Mouse (Mus musculus): Measurements from ENCODE around the gene Gcnt1.

Gene Gcnt1

DNA sequence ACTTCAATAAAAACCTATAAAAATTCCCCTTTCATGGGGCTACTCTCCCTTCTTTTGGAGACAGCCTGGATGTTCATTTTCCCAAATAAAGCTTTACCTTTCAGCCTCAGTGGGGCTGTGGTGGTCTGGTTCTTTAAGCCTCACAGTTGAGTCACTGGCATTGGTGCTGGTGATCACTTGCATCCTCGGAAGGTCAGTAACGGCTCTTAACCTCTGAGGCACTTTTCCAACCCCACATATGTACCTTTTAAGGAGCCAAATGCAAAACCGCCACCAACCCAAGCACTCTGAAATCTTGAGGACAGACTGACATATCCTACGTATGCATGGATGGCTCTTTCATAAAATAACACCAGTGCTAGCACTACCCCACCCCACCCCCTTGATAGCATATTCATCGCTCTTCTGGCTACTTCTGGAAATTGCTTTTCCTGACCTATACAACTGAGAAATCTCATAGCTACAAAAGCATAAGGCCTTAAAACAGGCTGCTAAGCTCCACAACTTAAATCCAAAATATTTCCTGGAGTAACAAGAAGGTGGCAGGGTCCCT is 48.9 kb downstream of the Gcnt1 start:
- DNase-seq: no peak

DNA sequence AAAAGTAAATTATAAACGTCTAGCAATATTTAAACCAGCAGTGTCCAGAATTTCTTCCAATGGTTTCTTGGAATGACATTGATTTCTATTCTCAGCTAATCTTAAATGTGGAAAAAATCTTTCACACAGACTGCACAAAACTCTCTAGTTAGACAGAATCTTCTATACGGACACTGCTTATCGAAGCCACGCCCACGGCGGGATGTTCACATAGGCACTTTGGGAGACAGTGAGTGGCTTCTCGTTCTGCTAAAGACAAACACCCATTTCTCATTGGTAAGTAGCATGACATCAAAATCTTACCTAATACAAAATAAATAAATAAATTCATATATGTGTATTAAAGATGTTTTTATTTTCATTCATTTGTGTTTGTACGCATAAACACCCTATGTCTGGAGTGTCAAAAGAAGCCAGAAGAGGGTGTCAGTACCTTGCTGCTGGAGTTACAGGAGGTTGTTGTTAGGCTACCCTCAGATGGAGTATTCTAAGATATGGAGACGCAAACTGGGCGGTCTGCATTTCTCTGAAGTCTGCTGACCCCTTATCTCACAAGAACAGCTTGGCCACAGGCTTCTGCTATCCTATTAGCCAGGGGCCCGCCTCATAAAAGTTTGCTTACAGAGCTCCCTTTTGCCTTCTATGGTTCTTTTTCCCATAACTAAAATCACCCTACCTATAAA is 49.5 kb downstream of the Gcnt1 start:
- DNase-seq: no peak

DNA sequence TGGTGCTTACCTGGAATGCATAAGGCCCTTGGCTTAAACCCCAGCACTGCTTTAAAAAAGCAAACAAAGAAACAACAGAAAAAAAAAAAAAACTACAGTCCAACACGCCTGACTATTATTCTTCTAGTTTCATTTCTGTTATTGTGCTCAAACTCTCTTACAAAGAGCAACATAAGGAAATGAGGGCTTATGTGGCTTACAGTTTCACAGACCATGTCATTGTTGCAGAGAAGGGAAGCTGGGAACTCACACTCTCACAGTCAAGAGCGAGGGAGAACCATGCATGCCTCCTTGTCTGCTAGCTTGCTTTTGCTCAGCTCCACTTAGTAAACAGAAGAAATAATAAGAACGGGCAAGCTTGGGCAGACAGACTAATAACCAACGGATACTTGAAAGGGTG is 52.9 kb downstream of the Gcnt1 start:
- DNase-seq: no peak

DNA sequence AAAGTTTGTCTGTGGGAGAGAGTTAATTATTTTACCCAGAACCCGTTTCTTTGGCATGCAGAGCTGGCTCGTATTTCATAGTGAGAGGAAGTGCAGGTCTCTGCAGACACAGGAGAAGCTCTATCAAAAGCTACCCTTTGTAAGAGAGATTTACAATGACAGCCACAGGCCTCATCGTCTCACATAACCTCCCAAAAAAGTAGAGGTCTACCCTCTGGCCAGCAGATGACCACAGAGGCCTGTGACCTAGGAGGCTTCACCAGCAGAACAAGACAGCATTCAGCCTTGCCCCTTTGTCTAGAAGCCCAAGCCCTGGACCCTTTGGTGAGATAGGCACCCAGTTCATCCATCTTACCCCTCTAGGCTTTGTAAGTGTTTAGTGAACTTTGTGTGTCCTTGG is 53.9 kb downstream of the Gcnt1 start:
- no peak for DNase-seq

DNA sequence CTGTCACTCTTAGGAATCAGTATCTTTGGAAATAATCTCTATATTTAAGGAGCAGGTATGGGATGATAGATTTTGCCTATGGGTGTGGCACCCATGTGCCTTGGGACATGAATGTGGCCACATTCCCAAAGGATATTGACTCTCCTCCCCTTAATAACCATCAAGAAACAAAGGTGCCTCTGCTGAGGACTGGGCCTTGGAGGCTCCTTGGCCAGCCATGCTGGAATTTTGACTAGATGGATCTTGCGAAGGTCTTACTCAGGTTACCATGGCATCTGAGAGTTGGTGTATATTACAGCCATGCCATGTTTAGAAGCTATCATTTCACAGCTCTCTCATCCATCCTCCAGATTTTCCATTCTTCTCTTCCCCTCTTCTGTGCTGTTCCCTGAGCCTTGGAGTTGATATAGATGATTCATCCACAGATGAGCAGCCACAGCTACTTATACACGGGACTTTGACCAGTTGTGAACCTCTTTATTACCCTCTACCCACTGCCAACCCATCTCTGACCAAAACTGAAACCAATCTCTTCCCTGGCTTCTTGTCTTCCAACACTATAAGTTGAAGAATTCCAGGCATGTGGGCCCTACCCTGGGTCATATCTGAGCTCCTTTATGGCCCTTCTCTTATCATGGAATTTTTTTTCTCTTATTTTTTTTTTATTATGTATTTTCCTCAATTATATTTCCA is 56.2 kb downstream of the Gcnt1 start:
- no peak for DNase-seq

DNA sequence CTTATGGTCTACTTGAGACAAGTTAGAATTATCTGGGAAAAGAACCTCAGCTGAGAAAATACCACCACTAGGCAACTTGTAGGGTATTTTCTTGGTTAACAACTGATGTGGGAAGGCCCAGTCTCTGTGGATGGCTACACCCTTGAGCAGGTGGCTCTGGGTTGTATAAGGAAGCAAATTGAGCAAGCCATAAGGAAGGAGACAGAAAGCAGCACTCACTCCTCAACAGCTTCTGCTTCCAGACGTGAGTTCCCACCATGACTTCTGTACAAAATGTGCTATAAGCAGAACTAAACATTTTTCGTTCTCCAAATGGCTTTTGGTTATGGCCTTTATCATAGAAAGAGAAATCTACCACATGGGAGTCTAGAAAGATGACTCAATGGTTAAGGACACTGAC is 58.2 kb downstream of the Gcnt1 start:
- DNase-seq: no peak

DNA sequence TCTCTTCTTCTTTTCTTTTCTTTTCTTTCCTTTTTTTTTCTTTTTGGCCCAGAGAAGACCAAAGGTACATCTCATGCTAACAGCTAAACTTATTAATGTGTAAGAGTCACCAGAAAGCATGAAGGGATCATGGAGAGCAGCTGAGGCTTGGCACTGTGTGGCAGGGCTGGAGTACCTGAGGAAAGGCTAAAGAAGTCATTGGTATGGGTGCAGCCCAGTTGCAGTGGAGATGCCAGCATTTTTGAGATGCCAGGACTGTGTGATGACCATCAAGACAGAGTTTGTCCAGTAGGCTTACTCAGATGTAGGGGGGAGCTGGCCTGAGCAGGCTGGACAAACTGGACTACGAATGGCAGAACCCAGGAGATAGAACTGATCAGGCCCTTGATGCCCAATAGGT is 58.9 kb downstream of the Gcnt1 start:
- DNase-seq: no peak

DNA sequence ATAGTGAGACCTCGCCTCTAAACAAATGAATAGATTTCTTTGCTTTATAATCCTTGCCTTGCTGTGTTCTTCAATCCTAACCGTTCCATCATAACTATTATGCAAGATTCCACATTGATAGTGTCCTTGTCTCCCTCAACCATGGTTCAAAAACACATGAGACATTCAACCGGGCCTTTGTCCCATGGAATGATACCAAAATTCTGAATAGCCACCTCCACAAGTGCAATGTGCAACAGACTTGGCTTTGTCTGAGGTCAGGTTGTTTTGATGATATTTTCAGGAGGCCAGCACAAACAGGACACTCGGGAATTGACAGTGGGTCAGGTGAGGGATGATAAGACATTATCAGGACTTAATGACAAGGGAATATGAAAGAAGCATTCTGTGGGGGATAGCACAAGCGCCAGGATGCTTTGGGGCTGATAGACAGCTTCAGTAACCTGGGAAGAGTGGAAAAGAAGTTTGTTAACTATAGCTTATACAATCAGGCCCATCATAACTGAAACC is 59.9 kb downstream of the Gcnt1 start:
- no peak for DNase-seq

DNA sequence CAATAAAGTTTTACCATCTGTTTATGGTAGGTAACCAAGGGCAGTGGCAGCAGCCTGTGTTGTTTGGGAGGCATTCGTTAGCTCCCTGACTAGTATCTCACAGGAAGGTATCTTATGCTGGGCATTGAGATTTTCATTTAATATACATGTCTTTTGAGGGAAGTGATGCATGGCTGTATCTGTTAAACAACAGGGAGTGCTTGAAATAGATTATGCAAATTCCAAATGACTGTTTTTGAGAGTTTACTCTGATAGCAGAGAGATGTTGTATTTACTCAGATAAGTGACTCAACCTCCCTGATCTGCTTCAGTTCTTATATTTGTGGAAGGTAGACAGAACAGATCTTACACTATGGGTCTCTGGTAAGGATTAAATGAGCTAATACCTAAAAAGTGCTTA is 61.1 kb downstream of the Gcnt1 start:
- DNase-seq: no peak

DNA sequence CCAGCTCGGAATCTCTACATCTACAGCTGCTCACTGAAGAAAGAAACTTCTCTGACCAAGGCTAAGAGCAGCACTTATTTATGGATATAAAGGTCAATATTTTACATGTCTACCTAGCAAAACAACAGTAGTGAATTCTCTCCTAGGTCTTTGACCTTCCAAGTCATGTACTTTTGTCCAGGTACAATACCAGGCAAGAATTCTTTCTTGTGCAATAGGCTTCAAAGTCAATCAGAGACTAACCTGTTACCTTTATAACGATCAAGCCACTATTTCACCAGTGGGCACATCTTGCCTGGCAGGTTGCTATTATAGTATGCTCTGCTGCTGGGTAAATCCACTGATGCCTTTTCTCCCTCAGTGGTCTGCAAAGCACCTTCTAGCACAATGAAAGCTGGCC is 61.6 kb downstream of the Gcnt1 start:
- DNase-seq: no peak

DNA sequence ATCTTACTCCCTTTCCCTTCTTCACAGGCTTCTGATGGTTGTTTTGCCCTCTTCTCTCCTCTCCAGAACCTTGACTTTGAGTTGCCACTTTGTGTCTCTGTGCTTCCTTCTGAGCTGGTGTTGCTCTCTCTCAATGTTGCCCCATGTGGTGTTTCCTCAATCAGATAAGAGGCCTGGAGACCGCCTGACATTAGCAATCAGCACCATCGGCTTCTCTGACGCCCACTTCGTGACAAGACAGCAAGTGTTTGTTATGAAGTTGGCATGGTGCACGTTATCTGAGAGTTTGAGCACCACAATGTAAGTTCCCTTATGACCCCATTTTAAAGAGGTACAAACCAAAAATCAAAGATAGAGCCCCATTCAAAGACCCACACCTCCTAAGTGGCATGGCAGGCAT is 76.6 kb downstream of the Gcnt1 start:
- DNase-seq: no peak

DNA sequence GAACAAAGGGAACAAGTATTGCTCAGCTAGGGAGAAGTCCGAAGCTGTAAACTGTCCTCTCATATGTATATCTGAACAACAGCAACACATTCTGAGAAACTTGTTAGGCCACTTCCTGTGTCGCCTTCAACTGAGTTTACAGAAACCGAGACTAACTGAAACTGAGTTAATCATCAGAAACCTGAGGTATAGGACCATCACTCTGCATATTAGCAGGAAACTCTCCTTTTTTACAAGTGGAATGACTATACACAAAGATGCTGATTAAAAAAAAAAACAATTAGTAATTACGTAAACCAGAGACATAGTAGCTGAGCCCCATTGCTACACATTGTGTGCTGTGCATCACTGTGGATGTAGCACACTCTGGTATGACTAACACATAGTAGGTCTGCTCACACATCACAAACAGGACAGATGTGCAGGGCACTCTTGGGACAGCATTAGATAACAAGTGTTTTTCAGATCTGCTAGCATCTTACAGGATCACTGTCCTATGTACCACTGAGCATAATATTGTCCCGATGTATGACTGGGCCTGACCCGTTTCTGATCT is 77.4 kb downstream of the Gcnt1 start:
- no peak for DNase-seq

DNA sequence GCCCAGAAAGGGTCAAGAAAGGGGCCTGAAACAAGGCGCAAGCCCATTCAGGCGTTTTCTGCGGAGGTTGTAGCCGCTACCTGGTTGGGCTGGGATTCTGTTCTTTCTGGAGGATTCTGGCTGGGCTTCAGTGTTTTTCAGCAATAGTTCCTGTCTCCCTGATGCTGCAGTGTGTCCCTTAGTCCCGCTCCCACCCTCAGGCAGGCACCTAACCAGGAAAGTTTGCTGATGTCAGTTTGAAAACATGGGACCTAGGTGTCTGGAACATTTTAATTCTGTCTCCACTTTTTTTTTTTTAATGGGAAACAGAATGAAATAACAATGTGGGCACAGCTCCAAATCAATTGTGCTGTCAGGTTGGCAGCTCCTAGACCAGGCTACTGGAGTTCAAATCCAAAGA is 78.5 kb downstream of the Gcnt1 start:
- DNase-seq: no peak

DNA sequence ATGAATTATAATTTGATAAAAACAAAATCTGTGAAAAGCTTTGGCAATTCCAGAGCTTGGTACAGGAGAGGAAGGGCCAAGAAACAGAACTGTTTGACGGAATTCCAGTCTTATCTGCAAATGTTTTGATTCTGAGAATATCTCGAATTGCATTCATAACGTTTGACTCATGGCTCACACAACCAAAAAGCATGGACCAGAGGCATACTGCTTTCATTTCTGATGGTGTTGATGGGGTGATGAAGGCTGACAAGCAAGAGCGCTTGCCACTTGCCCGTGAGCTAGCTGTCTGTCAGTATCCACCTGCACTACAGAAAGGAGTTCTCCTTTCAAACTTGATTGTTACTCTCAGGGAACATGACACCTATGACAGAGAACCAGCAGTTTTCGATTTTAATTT is 83.1 kb downstream of the Gcnt1 start:
- DNase-seq: no peak

DNA sequence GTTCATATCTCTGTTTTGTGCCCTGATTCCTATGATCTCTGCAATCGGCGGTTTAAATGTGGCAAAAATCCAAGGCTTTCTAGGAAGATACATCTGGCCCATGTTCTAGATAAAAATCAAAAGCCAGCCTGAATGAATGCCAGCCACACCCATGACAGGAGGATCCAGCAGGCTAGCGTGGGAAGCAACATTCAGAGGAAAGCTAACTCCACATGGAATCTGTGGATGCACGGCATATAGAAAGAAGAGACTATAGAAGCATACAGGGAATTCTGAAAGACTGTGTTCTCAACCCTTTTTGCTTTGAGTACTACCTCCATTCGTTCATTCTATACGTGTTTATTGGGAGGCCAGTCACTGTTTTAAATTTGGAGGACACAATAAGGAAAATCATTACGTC is 86.6 kb downstream of the Gcnt1 start:
- no peak for DNase-seq

DNA sequence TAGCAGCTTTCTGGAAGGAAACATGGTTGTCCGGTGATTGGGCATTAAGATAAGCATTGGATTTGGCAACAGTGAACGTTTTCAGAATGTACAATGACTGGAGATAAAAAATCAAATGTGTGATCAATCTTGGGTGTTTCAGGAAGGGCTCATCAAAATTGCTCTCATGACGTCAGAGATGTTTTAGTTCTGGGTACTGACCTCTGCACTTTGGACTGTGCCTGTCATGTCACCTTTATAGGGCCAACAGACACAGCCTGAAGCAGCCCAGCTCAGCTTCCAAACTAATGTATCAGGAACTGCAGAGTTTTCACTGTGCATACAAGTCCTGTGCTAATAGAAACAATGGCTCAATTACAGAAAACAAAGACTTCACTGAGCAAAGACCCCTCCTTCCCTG is 89.3 kb downstream of the Gcnt1 start:
- DNase-seq: no peak

DNA sequence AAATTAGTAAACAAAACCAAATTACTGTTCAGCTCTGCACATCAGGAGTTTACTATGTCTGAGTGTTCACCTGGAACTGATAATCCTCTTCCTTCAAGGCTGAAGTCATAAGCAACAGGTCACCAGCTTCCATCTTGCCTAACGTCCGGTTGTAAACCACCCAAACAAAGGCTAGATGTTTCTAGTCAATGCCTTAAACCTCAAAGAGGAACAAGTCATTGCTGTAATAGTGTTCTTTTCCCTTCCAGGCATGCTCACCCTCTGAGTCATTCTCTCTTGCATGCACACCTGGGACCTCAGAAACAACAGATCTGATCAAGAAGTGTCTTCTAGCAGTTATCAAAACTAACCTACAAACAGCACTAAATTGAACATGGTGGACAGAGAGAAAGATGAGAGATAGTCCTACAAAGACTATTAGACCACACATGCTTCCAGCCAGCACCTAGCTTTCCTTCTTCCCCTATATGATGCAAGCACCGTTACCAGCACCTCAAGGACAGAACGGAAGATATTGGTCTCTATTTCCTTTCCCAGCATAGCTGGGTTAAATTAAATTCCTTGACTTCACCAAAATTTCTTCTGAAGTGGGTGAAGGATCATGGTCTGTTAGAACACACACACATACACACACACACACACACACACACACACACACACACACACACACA is 94.1 kb downstream of the Gcnt1 start:
- no peak for DNase-seq

Data from retina, postnatal 1 day (tissue).